Mouse (Mus musculus) adrenal gland, postnatal 25 days (tissue): ENCODE measurements around the gene Kcnab2. TPM values are rescaled to one million over a fixed set of nuclear protein-coding genes. Genes with fewer than 3 reads are reported as not detected.

Experiments used
- DNase-seq: peaks from one replicate; pipeline ENCODE4 v3.0.0; 2021; ENCODE audit warnings: mixed read lengths
- long read RNA-seq: library from polyadenylated mRNA; stranded (forward); transcript quantifications from one replicate; pipeline ENCODE4 v2.0.0, GENCODE M21; 2021
- total RNA-seq: library from RNA; stranded (reverse); gene quantifications from 2 replicates; pipeline ENCODE4 v1.2.3, GENCODE M21; 2021

Kcnab2 gene
- total RNA-seq = 4.4 and 8.4 TPM in 2 replicates
- long read RNA-seq, partial matches to known transcripts = 1 of 5 reads
- long read RNA-seq, other reads (novel, unspliced or antisense) = 2 of 5 reads

- DNase-seq = peak; percentile 99
These were observed at the start of gene Kcnab2 for GRCm38 (mm10) chr4:152477466-152478223. TSS of gene Kcnab2 (minus strand) at chr4:152477871.

DNA sequence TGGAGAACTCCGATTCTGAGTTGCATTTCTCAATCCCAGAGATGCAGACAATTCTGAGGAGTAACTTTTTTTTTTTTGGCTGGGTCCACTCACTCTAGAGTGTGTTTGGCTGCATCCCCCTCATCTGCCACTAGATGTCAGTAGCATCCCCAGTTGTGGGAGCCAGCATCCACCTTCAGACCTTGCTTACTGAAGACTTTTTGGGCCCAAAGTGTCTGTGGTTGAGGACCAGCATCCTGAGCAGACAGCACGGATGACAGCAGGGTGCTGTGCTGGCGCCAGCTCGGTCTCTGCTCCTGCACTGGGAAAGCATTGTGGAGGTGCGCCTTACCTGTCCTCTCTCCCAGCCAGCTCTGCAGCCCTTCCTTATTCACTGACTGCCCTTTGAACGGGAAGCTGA, 42.4 kb upstream of the Kcnab2 start:
- peak; percentile 42 for DNase-seq

DNA sequence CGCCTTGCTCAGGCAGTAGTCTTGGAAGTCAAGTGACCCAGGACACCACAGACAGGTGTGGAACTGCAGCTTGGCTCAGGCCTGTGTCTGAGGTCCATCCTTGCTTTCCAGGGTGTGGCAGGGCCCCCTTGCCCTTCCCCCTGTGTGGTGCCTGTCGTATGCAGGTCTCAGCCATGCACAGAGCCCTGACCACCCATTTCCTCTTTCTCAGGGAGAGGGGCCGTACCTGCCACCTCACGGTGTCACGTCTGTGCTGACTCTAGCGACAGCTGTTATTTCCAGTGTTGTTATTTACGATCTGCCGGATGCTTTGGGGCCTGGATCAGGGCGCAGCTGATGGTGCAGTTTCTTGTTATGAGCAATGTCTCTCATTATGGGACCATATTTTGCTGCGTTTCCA, 41.4 kb upstream of the Kcnab2 start:
- no peak for DNase-seq

DNA sequence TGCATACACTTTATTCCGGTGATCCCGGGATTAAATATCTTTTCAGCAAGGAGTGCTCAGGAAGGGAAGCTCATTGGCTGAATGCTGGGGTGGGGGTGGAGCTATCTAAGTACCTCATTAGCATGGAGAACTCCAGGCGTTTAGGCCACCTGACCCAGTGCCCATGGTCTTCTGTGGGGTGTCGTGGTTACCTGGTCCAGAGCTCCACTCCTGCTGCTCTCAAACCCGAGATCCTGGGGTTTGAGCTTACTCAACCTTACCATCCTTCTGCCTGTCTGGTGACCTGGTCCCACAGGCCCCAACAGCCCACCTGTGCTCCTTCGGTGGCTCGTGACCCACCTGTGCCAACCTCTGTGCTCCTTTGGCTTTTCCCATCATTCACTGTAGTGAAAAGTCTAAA, 37.2 kb upstream of the Kcnab2 start:
- DNase-seq = no peak

- no peak for DNase-seq
These were observed 34.7 kb upstream of the Kcnab2 start for GRCm38 (mm10) chr4:152512221-152512925.

GRCm38 (mm10) chr4:152494360-152494879, 16.7 kb upstream of the Kcnab2 start:
- DNase-seq = peak; percentile 20

- peak; percentile 80 for DNase-seq
These were observed 13.7 kb upstream of the Kcnab2 start for GRCm38 (mm10) chr4:152491250-152491899.

- DNase-seq = no peak
These were observed 12.6 kb upstream of the Kcnab2 start for GRCm38 (mm10) chr4:152490311-152490710.

DNA sequence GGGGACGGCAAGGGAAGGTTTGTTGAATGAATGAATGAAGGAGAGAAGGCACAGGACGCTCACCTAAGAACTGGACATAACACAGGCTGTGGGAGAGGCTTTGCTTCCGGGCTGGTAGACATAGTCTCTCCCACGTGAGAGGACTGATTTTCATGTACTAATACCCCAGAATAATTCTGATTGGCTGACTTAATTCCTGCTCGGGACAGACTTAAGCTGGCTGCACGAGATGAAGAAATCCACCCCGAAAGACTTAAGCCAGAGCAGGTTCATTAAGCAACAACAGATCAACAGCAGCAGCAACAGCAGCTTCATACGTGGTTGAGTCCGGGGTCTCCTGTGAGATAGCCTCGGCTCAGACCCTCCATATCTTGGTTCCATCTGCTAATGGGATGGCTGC, 10.4 kb upstream of the Kcnab2 start:
- no peak for DNase-seq

GRCm38 (mm10) chr4:152480426-152480825, 2.8 kb upstream of the Kcnab2 start:
- DNase-seq = no peak

DNA sequence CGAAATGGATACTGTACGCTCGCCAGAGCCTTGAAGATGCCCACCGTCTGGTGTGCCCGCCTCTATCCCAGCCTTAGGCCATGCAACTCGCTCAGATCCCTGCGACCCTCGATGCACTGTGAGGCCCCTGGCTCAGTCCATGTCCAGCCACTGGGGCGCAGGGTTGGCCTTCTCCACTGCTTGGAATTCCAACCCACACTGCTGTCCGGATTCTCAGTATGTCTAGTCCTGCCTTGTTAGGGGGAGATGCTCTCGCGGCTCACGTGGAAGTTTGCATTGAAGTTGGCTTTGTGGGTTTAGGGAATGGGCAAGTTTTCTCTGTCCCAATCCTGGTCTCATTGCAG, 525 bp upstream of the Kcnab2 start:
- DNase-seq = no peak

- DNase-seq = no peak
These were observed 585 bp downstream of the Kcnab2 start for GRCm38 (mm10) chr4:152477106-152477465.

DNA sequence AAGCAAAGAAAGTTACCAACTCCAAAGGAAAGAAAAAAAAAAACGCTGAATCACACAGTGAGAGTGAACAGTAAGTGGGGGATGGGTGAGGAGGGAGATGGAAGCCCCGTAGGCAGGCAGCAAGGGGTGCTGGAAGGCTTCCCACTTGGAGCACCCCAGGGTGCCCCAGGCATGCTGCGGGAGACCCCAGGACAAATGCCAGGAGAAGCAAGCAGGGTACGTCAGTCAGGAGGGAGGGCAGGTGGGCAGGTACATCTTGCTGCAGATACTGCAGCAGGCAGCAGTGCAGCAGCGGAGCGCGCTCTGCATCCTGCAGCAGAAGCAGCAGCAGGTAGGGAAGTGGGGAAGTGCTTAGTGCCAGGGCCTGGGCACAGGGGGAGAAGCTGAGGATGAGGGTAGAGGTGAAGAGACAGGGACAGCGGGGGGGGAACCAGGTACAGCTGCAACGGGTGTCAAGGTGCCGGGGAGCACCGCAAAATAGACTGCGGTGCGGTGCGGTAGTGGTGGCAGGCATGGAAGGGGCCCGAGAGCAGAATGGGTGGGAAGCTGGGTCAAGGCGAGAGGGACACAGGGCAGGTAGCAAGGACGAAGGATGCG, 1.1 kb downstream of the Kcnab2 start, which contains the start of gene Nphp4:
Gene Nphp4 (plus strand): TSS at position 280 of the 597 bp plus-strand sequence.
- no peak for DNase-seq

GRCm38 (mm10) chr4:152475941-152476340, 1.7 kb downstream of the Kcnab2 start:
- no peak for DNase-seq

GRCm38 (mm10) chr4:152467951-152468350, 9.7 kb downstream of the Kcnab2 start:
- no peak for DNase-seq

GRCm38 (mm10) chr4:152466601-152467000, 11.1 kb downstream of the Kcnab2 start:
- DNase-seq = no peak

- DNase-seq = no peak
These were observed 12.6 kb downstream of the Kcnab2 start for GRCm38 (mm10) chr4:152465116-152465515.

- DNase-seq = no peak
These were observed 14.5 kb downstream of the Kcnab2 start for GRCm38 (mm10) chr4:152463147-152463546.

DNA sequence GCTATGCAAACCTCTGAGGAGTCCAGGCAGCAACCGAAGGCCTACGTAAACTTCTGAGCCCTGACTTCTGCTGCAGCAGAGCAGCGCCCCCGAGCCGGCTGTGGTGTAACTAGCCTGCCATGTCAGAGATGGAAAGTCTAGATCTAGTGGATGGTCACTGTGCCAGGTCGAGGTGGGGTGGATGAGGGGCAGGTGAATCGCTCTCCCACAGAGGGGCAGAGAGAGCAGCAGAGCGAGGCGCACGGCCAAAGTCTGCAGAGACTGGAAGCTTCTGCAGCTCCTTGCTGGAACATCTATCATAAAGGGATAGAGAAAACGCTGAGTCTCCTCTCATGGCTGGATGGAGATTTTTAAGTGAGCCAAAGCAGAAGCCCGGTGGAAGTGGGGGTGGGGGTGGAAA, 15.2 kb downstream of the Kcnab2 start:
- no peak for DNase-seq

DNA sequence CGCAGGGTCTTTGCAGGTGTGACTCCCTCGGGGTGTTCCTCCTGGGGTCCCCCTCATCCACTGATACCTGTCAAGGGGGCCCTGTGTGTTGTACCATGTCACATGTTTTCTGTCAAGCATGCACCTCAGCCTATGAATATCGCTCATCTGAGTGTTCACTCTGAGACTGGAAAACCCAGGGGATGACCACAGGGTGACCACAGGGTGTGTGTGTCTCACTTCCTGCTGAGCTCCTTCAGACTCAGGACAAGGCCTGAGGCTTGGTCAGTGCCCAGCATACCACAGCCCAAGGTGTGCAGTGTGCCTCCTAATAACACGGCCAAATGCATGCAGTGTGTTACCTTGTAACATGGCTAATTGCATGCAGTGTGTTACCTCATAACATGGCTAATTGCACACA, 20.0 kb downstream of the Kcnab2 start:
- DNase-seq = no peak

DNA sequence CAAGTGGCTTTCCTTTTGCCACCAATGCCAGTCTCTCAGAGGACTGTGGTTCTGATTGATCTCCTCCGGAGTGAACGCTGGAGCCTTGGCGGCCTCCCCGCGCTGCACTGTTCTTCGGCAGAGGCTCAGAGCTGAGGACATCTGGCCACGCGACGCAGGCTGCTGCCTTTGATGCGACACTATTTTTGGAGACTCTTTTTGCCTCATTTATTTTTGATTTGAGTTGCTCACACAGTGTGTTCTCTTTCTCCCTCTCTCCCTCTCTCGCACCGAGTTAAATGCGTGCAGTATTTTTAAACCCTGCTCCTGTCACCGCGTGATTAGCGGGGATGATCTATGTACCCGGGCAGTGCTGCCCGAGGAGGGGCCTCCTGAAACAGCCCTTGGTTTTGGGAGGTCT, 21.1 kb downstream of the Kcnab2 start:
- DNase-seq = no peak

- DNase-seq = no peak
These were observed 23.5 kb downstream of the Kcnab2 start for GRCm38 (mm10) chr4:152454153-152454552.

GRCm38 (mm10) chr4:152453079-152453478, 24.6 kb downstream of the Kcnab2 start:
- DNase-seq = no peak
